Mouse (Mus musculus) megakaryocyte, embryonic 14.5 days (primary cell): ENCODE measurements around the gene Tmem38b. TPM values are rescaled to one million over a fixed set of nuclear protein-coding genes. Genes with fewer than 3 reads are reported as not detected.
"Not testable (repeated sequence)": the region's sequence is repeated elsewhere in the genome, so short reads cannot be mapped to it uniquely, and the experiment has no call there.

Experiments
- H3K27me3 ChIP-seq: replicated peaks from 2 replicates; pipeline ENCODE3; 2012; ENCODE audit warnings: inconsistent platforms
- H3K36me3 ChIP-seq: replicated peaks from 2 replicates; pipeline ENCODE3; 2012; ENCODE audit warnings: low read length, inconsistent platforms, mixed read lengths
- H3K4me1 ChIP-seq: 2 replicates; pipeline ENCODE4 v1.6.1; 2012; ENCODE audit warnings: inconsistent platforms
- H3K4me3 ChIP-seq: replicated peaks from 2 replicates; pipeline ENCODE3; 2012; ENCODE audit warnings: moderate library complexity, mild to moderate bottlenecking, inconsistent platforms
- H3K9me3 ChIP-seq: 2 replicates; pipeline ENCODE4 v1.6.1; 2012; ENCODE audit warnings: inconsistent platforms
- FLI1 ChIP-seq: IDR thresholded peaks from 2 replicates; pipeline ENCODE4 v1.6.1; 2012; ENCODE audit warnings: low read length, inconsistent platforms, mixed read lengths
- GATA1 ChIP-seq: IDR thresholded peaks from 3 replicates; pipeline ENCODE4 v1.6.1; 2012; ENCODE audit warnings: mixed read lengths, low read length, inconsistent platforms, borderline replicate concordance
- polyA plus RNA-seq: library from polyadenylated mRNA; stranded (reverse); fragments of >175 nt; gene quantifications from 2 replicates; pipeline ENCODE4 v1.2.3, GENCODE M21; 2012; ENCODE audit warnings: low replicate concordance; ENCODE audit not compliant: insufficient read depth

Gene Tmem38b
- polyA plus RNA-seq, 1 experiment = 7.2 TPM

DNA sequence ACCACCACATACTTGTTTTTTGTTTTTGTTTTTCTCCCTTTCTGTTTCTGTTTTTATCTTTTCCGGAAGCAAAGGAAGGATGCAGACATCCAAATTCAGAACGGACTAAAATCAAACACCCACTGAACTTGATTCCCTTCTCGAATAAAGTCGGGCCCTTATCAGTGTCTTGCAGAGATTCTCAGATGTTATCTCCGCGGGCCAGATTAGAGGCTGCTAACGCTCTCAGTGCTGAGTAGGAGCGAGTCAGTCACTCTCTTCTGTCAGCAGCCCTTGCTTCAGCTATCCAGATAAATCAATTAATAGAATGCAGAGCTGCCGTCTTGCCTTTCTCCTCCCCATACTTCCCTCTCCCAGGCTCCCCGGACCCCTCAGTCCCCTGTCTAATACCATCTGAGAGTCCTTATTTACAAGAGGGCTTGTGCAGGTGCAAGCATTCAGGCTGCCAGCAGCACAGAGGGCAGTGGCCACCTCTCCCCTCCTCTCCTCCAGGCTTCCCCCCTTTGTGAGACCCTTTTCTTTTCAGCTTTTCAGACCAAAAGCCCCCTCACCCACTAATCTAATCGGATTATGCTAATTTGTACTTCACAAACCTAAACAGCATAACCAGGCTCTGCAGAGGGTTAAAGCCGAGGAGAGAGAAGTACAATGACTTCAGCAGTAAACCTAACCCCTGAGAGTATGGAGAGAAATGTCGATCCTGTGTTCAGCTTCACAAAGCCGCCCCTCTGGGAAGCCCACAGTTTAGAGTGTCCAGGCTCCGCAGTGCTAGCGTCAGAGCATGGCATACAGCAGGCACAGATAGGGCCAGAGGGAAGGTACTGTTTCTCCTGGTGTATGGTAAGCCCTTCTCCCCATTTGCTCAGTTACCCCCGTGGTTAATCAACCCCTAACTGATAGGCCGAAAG lies 28.7 kb upstream of the Tmem38b start:
- no peaks in the 10 kb centered on the region for H3K4me1 ChIP-seq
- H3K4me3 ChIP-seq = no peak overlapping the region
- no peaks in the 10 kb centered on the region for H3K36me3 ChIP-seq
- H3K27me3 ChIP-seq = no peaks in the 10 kb centered on the region
- TF ChIP-seq GATA1 = no peak
- TF ChIP-seq FLI1 = no peak
- H3K9me3 ChIP-seq = no peaks in the 10 kb centered on the region

DNA sequence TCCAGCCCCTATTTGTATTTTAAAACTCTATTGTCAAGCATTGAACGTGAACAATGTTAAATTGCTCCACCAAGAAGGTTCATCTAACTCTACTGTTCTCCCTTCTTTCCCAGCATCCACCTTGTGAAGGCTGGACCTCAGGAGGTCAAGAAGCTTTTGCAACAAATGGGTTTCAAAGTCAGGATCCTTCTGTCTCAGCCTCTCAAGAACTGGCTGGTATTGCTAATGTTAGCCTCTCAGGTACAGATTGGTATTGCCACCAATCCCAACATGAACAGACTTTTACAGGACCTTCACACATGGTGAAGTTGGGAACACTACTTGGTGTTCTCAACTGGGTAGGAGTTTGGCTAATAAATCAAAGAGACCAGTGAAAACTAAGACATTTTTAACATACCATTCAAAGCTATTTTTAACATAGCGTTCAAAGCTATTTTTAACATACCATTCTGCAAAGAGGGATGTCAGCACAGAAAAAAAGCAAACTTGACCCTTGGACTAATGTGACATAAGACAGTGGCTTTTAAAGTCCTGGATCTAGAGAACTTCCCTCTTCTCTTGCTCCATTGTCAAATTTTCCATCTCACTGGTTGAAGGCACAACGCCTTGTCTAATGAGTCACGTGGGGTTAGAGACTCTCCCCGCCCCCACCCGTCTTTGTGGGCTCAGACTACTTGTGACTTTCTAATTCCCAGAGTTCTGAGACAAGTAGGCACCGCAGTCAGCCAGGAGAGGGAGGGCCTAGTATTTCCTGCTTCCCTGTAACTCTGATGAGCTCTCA lies 26.8 kb upstream of the Tmem38b start:
- H3K36me3 ChIP-seq = no peaks in the 10 kb centered on the region
- no peaks in the 10 kb centered on the region for H3K27me3 ChIP-seq
- no peak for TF ChIP-seq FLI1
- TF ChIP-seq GATA1 = no peak
- peaks cover 8% of the 10 kb centered on the region for H3K9me3 ChIP-seq
- no peak overlapping the region for H3K4me3 ChIP-seq
- H3K4me1 ChIP-seq = no peaks in the 10 kb centered on the region

DNA sequence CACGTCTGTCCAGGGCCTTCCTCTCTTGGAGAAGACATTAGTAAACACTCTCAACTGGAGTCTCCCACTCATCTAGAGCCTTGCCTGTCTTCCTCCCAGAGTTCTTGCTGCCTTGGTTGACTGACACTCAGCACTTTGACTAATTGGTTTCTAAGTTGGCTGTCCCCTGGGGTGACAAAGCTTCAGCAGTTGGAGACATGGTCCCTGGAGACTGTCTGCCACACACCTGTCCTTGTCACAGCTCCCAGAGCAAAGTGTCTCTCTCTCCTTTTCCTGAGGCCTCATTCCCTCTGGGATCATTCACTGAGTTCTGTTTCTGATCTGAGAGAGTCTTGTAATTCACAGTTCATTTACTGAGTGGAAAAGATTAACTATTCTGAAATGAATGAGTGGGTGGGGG lies 26.1 kb upstream of the Tmem38b start:
- peaks cover 12% of the 10 kb centered on the region for H3K9me3 ChIP-seq
- no peaks in the 10 kb centered on the region for H3K36me3 ChIP-seq
- TF ChIP-seq GATA1 = no peak
- TF ChIP-seq FLI1 = no peak
- H3K27me3 ChIP-seq = no peaks in the 10 kb centered on the region
- H3K4me1 ChIP-seq = no peaks in the 10 kb centered on the region
- H3K4me3 ChIP-seq = no peak overlapping the region

DNA sequence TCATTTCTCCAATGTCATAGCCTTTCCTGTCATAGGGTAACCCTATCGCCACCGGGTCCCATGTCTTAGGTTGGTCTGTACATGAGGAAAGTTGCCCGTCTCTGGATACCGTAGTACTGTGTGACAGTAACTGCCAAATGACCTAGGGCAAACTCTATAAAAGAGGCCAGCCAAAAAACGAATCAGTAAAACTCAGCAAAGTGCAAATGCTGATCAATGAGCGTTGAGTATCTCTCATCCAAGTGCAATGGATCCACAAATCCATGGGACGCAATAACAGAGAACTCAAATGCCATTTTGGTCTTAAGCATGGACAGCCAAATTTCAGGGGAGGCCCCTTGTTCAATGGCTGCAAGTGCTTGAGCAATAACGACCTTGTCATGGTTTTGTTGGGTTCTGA lies 22.2 kb upstream of the Tmem38b start:
- not testable (repeated sequence) for H3K36me3 ChIP-seq, H3K4me1 ChIP-seq, H3K27me3 ChIP-seq, H3K4me3 ChIP-seq
- H3K9me3 ChIP-seq = peaks cover 21% of the 10 kb centered on the region

DNA sequence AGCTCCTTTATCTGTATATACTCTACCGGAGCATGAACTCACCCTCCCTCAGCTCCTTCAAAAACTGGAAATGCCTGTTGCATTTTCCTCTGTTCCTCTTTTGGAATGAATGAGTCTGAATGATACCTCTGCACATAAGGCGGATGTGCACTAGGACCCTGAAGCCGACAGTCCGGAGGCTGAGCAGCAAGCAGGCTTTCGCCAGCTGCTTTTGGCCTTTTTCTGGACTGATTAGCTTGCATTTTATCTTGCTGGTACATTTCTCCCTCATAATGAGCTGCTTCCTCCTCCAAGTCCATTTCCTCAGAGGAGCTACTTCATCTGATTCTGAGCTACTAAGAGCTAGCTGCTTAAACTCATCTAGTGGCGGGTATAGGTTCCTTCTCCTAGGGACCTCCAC lies 19.4 kb upstream of the Tmem38b start:
- H3K4me1 ChIP-seq, H3K4me3 ChIP-seq, H3K36me3 ChIP-seq, H3K27me3 ChIP-seq: not testable (repeated sequence)
- peaks cover 21% of the 10 kb centered on the region for H3K9me3 ChIP-seq

DNA sequence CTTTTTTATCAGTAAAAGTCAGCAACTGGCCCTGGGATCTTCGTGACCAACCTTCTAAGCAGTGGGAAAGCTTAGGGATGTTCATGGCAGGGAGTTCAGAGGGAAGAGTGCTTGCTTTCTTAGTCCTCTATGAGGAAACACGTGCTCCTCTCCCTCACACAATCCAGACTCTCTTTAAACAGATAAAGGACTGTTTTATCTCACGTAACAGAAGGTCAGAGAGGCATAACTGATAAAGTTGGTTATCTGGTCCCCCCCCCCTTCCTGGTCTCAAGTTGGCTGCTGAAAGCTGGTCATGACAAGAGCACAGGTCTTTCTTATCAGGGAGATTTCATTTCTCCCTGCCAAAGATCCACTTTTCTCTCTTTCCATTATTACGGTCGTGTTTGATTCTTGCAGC lies 7.5 kb upstream of the Tmem38b start:
- no peaks in the 10 kb centered on the region for H3K4me1 ChIP-seq

DNA sequence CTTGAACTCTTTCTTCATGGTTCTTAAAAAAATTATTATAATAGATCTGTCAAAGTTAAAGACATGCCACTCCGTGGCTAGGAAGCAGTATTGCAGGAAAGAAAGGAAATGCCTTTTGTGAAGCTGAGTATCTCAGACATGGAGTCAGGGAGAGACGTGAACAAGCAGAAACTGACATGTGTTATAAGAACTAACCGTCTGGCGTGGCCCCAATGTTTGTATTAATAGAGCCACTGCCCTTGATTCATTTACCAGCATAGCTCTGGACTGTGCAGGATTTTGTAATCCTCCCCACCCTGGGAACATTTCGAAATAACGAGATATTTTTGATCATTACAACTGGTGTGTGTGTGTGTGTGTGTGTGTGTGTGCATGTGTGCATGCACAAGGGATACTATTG lies 2.1 kb upstream of the Tmem38b start:
- Histone ChIP-seq H3K4me3 (no peak overlapping the region), H3K36me3 (no peaks in the 10 kb centered on the region), H3K9me3 (no peaks in the 10 kb centered on the region), H3K4me1 (peaks cover 19% of the 10 kb centered on the region), H3K27me3 (no peaks in the 10 kb centered on the region)
- TF ChIP-seq FLI1 = no peak
- no peak for TF ChIP-seq GATA1

More for the DNA sequence above, 7.5 kb upstream of the Tmem38b start:
- Histone ChIP-seq H3K9me3 (no peaks in the 10 kb centered on the region), H3K4me3 (no peak overlapping the region), H3K36me3 (no peaks in the 10 kb centered on the region), H3K27me3 (no peaks in the 10 kb centered on the region)
- TF ChIP-seq FLI1 (no peak), GATA1 (no peak)

DNA sequence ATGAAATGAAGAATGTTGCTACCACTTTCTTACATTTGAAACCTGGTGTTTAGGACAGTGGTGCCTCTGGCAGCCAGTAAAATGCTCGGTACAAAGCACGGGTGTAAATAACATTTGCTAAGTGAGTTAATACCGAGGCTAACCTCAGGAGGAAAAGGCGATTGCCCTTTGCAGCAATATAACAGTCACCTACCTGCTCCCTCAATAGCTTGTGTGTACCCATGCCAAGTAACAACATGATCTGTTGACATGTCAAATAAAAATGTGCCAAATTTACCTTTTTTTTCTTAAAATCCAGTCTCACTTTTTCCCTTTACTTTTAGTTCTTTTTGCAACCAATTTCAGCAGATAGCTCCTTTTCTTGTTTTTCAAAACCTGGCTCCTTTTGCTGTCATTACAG lies 1.0 kb upstream of the Tmem38b start:
- Histone ChIP-seq H3K4me3 (no peak overlapping the region), H3K4me1 (peaks cover 24% of the 10 kb centered on the region), H3K9me3 (no peaks in the 10 kb centered on the region), H3K27me3 (no peaks in the 10 kb centered on the region), H3K36me3 (no peaks in the 10 kb centered on the region)
- TF ChIP-seq FLI1 (no peak), GATA1 (no peak)

DNA sequence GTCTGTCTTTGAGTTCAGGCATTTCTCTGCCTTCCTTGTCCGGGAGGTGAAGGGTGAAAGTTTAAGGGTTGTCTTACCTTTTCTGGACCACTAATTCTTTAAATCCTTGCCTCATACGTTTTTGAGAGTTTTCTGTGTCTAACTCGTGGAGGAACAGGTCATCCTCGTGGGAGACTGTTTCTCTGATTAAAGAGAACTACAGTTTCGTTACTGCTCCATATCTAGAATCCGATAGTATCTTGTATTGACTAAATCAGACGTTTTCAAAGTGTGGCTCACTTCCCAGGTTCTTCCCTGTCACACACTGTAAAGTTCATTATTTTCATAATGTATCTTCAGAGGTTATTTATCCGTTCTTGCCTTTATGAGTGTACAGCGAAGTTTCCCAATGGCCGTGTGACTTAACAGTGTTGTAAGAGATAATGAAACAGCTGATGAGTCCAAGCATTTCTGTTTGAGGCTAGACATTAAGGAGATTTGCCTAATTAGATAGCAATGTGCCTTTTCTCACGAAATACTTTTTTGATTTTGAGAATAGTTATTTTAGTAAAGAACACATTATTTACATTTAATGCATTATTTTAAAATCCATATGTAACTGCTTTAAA lies 900 bp downstream of the Tmem38b start:
- Histone ChIP-seq H3K36me3 (no peaks in the 10 kb centered on the region), H3K4me3 (peak overlapping the region; percentile 98), H3K4me1 (peaks cover 31% of the 10 kb centered on the region), H3K9me3 (no peaks in the 10 kb centered on the region), H3K27me3 (no peaks in the 10 kb centered on the region)
- TF ChIP-seq GATA1 = no peak
- no peak for TF ChIP-seq FLI1

DNA sequence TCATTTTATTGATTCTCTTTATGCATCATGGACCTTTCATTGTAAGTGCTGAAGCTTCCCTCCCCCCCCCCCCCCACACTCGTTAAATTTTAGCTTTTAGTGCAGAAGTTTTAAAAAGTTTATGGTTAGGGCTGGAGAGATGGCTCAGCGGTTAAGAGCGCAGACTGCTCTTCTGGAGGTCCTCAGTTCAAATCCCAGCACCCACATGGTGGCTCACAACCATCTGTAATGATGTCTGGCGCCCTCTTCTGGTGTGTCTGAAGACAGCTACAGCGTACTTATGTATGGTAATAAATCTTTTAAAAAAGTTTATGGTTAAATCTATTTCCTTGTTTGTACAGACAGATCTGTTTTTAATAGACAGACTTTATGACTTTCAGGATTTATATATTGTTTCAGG lies 2.0 kb downstream of the Tmem38b start:
- Histone ChIP-seq H3K36me3 (no peaks in the 10 kb centered on the region), H3K27me3 (no peaks in the 10 kb centered on the region)
- TF ChIP-seq GATA1 (no peak), FLI1 (no peak)

More for the DNA sequence above, 2.0 kb downstream of the Tmem38b start:
- H3K9me3 ChIP-seq = no peaks in the 10 kb centered on the region
- no peak overlapping the region for H3K4me3 ChIP-seq
- peaks cover 36% of the 10 kb centered on the region for H3K4me1 ChIP-seq
